Mouse (Mus musculus) MEL (cell line): ENCODE data around the gene Mfsd4a. TPM values are rescaled to one million over a fixed set of nuclear protein-coding genes. Genes with fewer than 3 reads are reported as not detected.

Experiments used
- DNase-seq: peaks from one replicate; pipeline ENCODE4 v3.0.0; 2011; ENCODE audit warnings: low read depth, low spot score
- H3K27ac ChIP-seq: 2 replicates; pipeline ENCODE4 v1.5.1; 2012; ENCODE audit warnings: low read depth, mild to moderate bottlenecking, control low read depth, low read length, moderate library complexity; ENCODE audit not compliant: control insufficient read depth
- H3K27me3 ChIP-seq, 2 experiments: fragments of 150-350 bp in 1 of 2; sonication (generic) in 1 of 2; 2 replicates each; pipeline ENCODE4 v1.6.1; 2012; ENCODE audit warnings: low read length in 2 of 2, mild to moderate bottlenecking in 2 of 2, improper control_type of control experiment in 1 of 2, moderate library complexity in 1 of 2; ENCODE audit not compliant: insufficient read depth in 2 of 2, control insufficient read depth in 1 of 2
- H3K36me3 ChIP-seq, 2 experiments: 2 replicates each; pipeline ENCODE4 v1.6.1; 2012 to 2014; ENCODE audit warnings: low read length in 2 of 2, improper control_type of control experiment in 1 of 2, inconsistent platforms in 1 of 2, mild to moderate bottlenecking in 1 of 2; ENCODE audit not compliant: insufficient read depth in 2 of 2, control insufficient read depth in 1 of 2
- H3K4me1 ChIP-seq, 2 experiments: fragments of 150-350 bp in 1 of 2; sonication (generic) in 1 of 2; 2 replicates each; pipeline ENCODE4 v1.6.1; 2012; ENCODE audit warnings: low read length in 2 of 2, improper control_type of control experiment in 1 of 2, mild to moderate bottlenecking in 1 of 2; ENCODE audit not compliant: insufficient read depth in 2 of 2, control insufficient read depth in 1 of 2
- H3K4me3 ChIP-seq, 2 experiments: fragments of 150-350 bp in 1 of 2; sonication (generic) in 1 of 2; 2 replicates each; pipeline ENCODE4 v1.5.1; 2012; ENCODE audit warnings: low read depth in 2 of 2, low read length in 2 of 2, mild to moderate bottlenecking in 2 of 2, moderate library complexity in 2 of 2, control low read depth in 1 of 2, improper control_type of control experiment in 1 of 2; ENCODE audit not compliant: control insufficient read depth in 1 of 2, insufficient read depth in 1 of 2
- H3K79me2 ChIP-seq: 2 replicates; pipeline ENCODE4 v1.6.1; 2012; ENCODE audit warnings: mild to moderate bottlenecking, low read length, moderate library complexity; ENCODE audit not compliant: control insufficient read depth, poor library complexity, insufficient read depth
- H3K9ac ChIP-seq: 2 replicates; pipeline ENCODE4 v1.6.1; 2012; ENCODE audit warnings: low read depth, mild to moderate bottlenecking, control low read depth, low read length, moderate library complexity; ENCODE audit not compliant: control insufficient read depth, poor library complexity, severe bottlenecking
- H3K9me3 ChIP-seq: fragments of 150-350 bp; sonication (generic); replicated peaks from 2 replicates; pipeline ENCODE4 v1.6.1; 2012; ENCODE audit warnings: mild to moderate bottlenecking, low read length, improper control_type of control experiment, moderate library complexity; ENCODE audit not compliant: insufficient read depth
- BHLHE40 ChIP-seq: IDR thresholded peaks from 2 replicates; pipeline ENCODE4 v1.6.1; 2012; ENCODE audit warnings: low read depth, mild to moderate bottlenecking, inconsistent platforms, low read length, improper control_type of control experiment, borderline replicate concordance
- CHD1 ChIP-seq: IDR thresholded peaks from 2 replicates; pipeline ENCODE4 v1.6.1; 2012; ENCODE audit warnings: low read depth, mild to moderate bottlenecking, inconsistent platforms, low read length, improper control_type of control experiment
- CHD2 ChIP-seq: IDR thresholded peaks from 2 replicates; pipeline ENCODE4 v1.6.1; 2011; ENCODE audit warnings: low read length, improper control_type of control experiment
- CTCF ChIP-seq, 3 experiments: IDR thresholded peaks in 2 of 3; conservative IDR thresholded peaks in 1 of 3; 2 replicates each; pipeline ENCODE4 v1.5.1; 2011 to 2012; ENCODE audit warnings: low read length in 3 of 3, low read depth in 2 of 3, mild to moderate bottlenecking in 2 of 3, improper control_type of control experiment in 1 of 3, inconsistent platforms in 1 of 3, mixed read lengths in 1 of 3, moderate library complexity in 1 of 3; ENCODE audit not compliant: control insufficient read depth in 1 of 3, insufficient read depth in 1 of 3, poor library complexity in 1 of 3, severe bottlenecking in 1 of 3
- ELF1 ChIP-seq: IDR thresholded peaks from 2 replicates; pipeline ENCODE4 v1.6.1; 2014; ENCODE audit warnings: low read depth, mild to moderate bottlenecking, inconsistent platforms, low read length, improper control_type of control experiment, moderate library complexity
- EP300 ChIP-seq, 2 experiments: IDR thresholded peaks; 2 replicates each; pipeline ENCODE4 v1.6.1; 2011; ENCODE audit warnings: improper control_type of control experiment in 2 of 2, low read length in 2 of 2, low read depth in 1 of 2, mild to moderate bottlenecking in 1 of 2
- ETS1 ChIP-seq: IDR thresholded peaks from 2 replicates; pipeline ENCODE4 v1.6.1; 2012; ENCODE audit warnings: low read depth, mild to moderate bottlenecking, inconsistent platforms, low read length, improper control_type of control experiment, moderate library complexity
- GATA1 ChIP-seq: IDR thresholded peaks from 2 replicates; pipeline ENCODE4 v1.6.1; 2011; ENCODE audit warnings: low read depth, low read length, improper control_type of control experiment
- HCFC1 ChIP-seq: IDR thresholded peaks from 2 replicates; pipeline ENCODE4 v1.6.1; 2012; ENCODE audit warnings: low read depth, mild to moderate bottlenecking, inconsistent platforms, low read length, improper control_type of control experiment, moderate library complexity
- JUND ChIP-seq: IDR thresholded peaks from 2 replicates; pipeline ENCODE4 v1.6.1; 2011; ENCODE audit warnings: low read depth, mild to moderate bottlenecking, improper control_type of control experiment, low read length
- KAT2A ChIP-seq: conservative IDR thresholded peaks from 2 replicates; pipeline ENCODE4 v1.6.1; 2012; ENCODE audit warnings: low read depth, low read length, improper control_type of control experiment, inconsistent platforms
- MAFK ChIP-seq: IDR thresholded peaks from 2 replicates; pipeline ENCODE4 v1.6.1; 2011; ENCODE audit warnings: low read depth, mild to moderate bottlenecking, low read length, improper control_type of control experiment, borderline replicate concordance
- MAX ChIP-seq: IDR thresholded peaks from 2 replicates; pipeline ENCODE4 v1.6.1; 2011; ENCODE audit warnings: low read length, improper control_type of control experiment
- MEF2A ChIP-seq: IDR thresholded peaks from 2 replicates; pipeline ENCODE4 v1.6.1; 2014; ENCODE audit warnings: low read depth, mild to moderate bottlenecking, inconsistent platforms, low read length, improper control_type of control experiment; ENCODE audit not compliant: poor library complexity, insufficient replicate concordance, severe bottlenecking; ENCODE audit errors: extremely low read depth
- MXI1 ChIP-seq: IDR thresholded peaks from 2 replicates; pipeline ENCODE4 v1.6.1; 2011; ENCODE audit warnings: mild to moderate bottlenecking, low read depth, low read length, improper control_type of control experiment
- MYB ChIP-seq: IDR thresholded peaks from 2 replicates; pipeline ENCODE4 v1.6.1; 2011; ENCODE audit warnings: mild to moderate bottlenecking, low read depth, low read length, improper control_type of control experiment
- MYC ChIP-seq: IDR thresholded peaks from 2 replicates; pipeline ENCODE4 v1.6.1; 2011; ENCODE audit warnings: low read depth, mild to moderate bottlenecking, low read length, improper control_type of control experiment, moderate library complexity
- NELFE ChIP-seq: IDR thresholded peaks from 2 replicates; pipeline ENCODE4 v1.6.1; 2011; ENCODE audit warnings: low read depth, low read length, improper control_type of control experiment
- NRF1 ChIP-seq: IDR thresholded peaks from 2 replicates; pipeline ENCODE4 v1.6.1; 2014; ENCODE audit warnings: low read depth, mild to moderate bottlenecking, inconsistent platforms, low read length, improper control_type of control experiment, moderate library complexity; ENCODE audit not compliant: poor library complexity, insufficient read depth, severe bottlenecking
- POLR2A ChIP-seq, 2 experiments: IDR thresholded peaks; 2 replicates each; pipeline ENCODE4 v1.6.1; 2011 to 2012; ENCODE audit warnings: low read length in 2 of 2, mild to moderate bottlenecking in 2 of 2, control low read depth in 1 of 2, improper control_type of control experiment in 1 of 2, low read depth in 1 of 2, moderate library complexity in 1 of 2; ENCODE audit not compliant: control insufficient read depth in 1 of 2, insufficient read depth in 1 of 2, poor library complexity in 1 of 2
- POLR2AphosphoS2 ChIP-seq: IDR thresholded peaks from 2 replicates; pipeline ENCODE4 v1.6.1; 2011; ENCODE audit warnings: low read length, improper control_type of control experiment
- RAD21 ChIP-seq: IDR thresholded peaks from 2 replicates; pipeline ENCODE4 v1.6.1; 2011; ENCODE audit warnings: mild to moderate bottlenecking, low read depth, low read length, improper control_type of control experiment
- SIN3A ChIP-seq: IDR thresholded peaks from 2 replicates; pipeline ENCODE4 v1.6.1; 2012; ENCODE audit warnings: low read length, improper control_type of control experiment, inconsistent platforms
- SMC3 ChIP-seq: IDR thresholded peaks from 2 replicates; pipeline ENCODE4 v1.6.1; 2011; ENCODE audit warnings: low read depth, low read length, improper control_type of control experiment
- TAL1 ChIP-seq: IDR thresholded peaks from 2 replicates; pipeline ENCODE4 v1.6.1; 2012; ENCODE audit warnings: mild to moderate bottlenecking, inconsistent platforms, low read length, moderate library complexity, mixed read lengths
- TBP ChIP-seq: IDR thresholded peaks from 2 replicates; pipeline ENCODE4 v1.8.0; 2011; ENCODE audit warnings: low read depth, low read length, improper control_type of control experiment
- UBTF ChIP-seq: IDR thresholded peaks from 2 replicates; pipeline ENCODE4 v1.6.1; 2012; ENCODE audit warnings: low read depth, mild to moderate bottlenecking, inconsistent platforms, low read length, improper control_type of control experiment, moderate library complexity, borderline replicate concordance; ENCODE audit not compliant: insufficient read depth
- USF1 ChIP-seq: IDR thresholded peaks from 2 replicates; pipeline ENCODE4 v1.6.1; 2014; ENCODE audit warnings: low read depth, mild to moderate bottlenecking, inconsistent platforms, low read length, improper control_type of control experiment, moderate library complexity
- USF2 ChIP-seq, 2 experiments: IDR thresholded peaks; 2 replicates each; pipeline ENCODE4 v1.6.1; 2011 to 2012; ENCODE audit warnings: improper control_type of control experiment in 2 of 2, low read length in 2 of 2, borderline replicate concordance in 1 of 2, inconsistent platforms in 1 of 2, low read depth in 1 of 2, mild to moderate bottlenecking in 1 of 2; ENCODE audit not compliant: insufficient read depth in 1 of 2
- ZC3H11A ChIP-seq: IDR thresholded peaks from 2 replicates; pipeline ENCODE4 v1.6.1; 2012; ENCODE audit warnings: low read depth, mild to moderate bottlenecking, inconsistent platforms, low read length, improper control_type of control experiment
- ZKSCAN1 ChIP-seq: IDR thresholded peaks from 2 replicates; pipeline ENCODE4 v1.6.1; 2012; ENCODE audit warnings: low read depth, mild to moderate bottlenecking, inconsistent platforms, low read length, improper control_type of control experiment, moderate library complexity
- ZNF384 ChIP-seq: IDR thresholded peaks from 2 replicates; pipeline ENCODE4 v1.6.1; 2012; ENCODE audit warnings: low read depth, mild to moderate bottlenecking, inconsistent platforms, low read length, improper control_type of control experiment
- polyA plus RNA-seq, 2 experiments: library from polyadenylated mRNA; stranded (reverse) in 1 of 2; unstranded in 1 of 2; fragments of >175 nt in 1 of 2; fragments of >200 nt in 1 of 2; gene quantifications; 2 replicates each; pipeline versions ENCODE4 v1.2.1 to v1.2.4; 2012; ENCODE audit warnings: low replicate concordance in 2 of 2, low read depth in 1 of 2; ENCODE audit not compliant: insufficient read length in 2 of 2, insufficient read depth in 1 of 2, missing spikeins in 1 of 2
- total RNA-seq: library from RNA; depleted of rRNA; stranded (reverse); fragments of 300-350 nt; gene quantifications from 2 replicates; pipeline ENCODE4 v1.2.3, GENCODE M21; 2012

Mfsd4a gene
- total and polyA plus RNA-seq, 3 experiments: 3.6 to 15.5 TPM; not detected in 1

- H3K9ac ChIP-seq: no peak overlapping the region
- no peaks in the 10 kb centered on the region for H3K27me3 ChIP-seq
- no peaks in the 10 kb centered on the region for H3K9me3 ChIP-seq
- H3K36me3 ChIP-seq: peaks cover 0 to 10% of the 10 kb centered on the region in 2 experiments; a peak in 2 of 4 replicates
- no peak overlapping the region for H3K27ac ChIP-seq
- peaks cover 4 to 15% of the 10 kb centered on the region in 2 experiments for H3K4me1 ChIP-seq
- TF ChIP-seq BHLHE40 (no peak), NELFE (no peak)
- DNase-seq: no peak
- H3K79me2 ChIP-seq: no peaks in the 10 kb centered on the region
- no peak overlapping the region for H3K4me3 ChIP-seq
Measured at GRCm38 (mm10) chr1:132051746-132052145, 16.1 kb downstream of the Mfsd4a start.

DNA sequence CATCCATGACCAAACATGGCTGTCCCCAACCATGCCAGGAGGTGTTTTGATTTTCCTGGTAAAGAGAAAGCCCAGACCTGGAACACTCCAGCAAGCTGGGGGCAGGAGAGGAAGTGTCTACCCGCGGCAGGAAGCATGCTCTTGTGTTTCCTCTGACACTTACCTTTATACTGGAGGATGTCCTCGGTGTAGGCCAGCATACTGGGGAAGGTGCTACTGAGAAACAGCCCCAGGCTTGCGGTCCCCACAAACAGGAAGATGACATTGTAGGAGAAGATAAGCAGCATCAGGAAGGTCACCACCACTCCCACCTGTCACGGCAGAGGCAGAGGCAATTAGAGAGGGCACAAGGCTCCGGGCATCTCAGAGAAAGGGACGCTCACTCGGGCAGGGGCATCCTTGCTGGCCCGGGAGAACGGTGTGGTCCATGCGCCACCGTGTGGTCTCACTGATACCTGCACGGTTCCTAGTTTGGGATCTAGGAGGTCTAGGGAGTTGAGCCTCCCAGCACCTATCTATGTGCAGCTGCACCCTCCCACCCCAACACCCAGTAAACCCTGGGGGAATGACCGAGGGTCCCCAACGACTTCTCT is 21.6 kb downstream of the Mfsd4a start:
- Histone ChIP-seq H3K9me3 (no peaks in the 10 kb centered on the region), H3K4me3 (no peak overlapping the region), H3K9ac (no peak overlapping the region), H3K4me1 (no peaks in the 10 kb centered on the region), H3K79me2 (no peaks in the 10 kb centered on the region), H3K27me3 (no peaks in the 10 kb centered on the region), H3K36me3 (no peaks in the 10 kb centered on the region), H3K27ac (no peak overlapping the region)
- DNase-seq: peak; percentile 62
- TF ChIP-seq USF2 (IDR thresholded peaks at IDR 0.05; ENCODE audit: borderline replicate concordance in 1 of 2, insufficient read depth in 1 of 2, low read depth in 1 of 2, low read length in 2 of 2) (no peak), USF1 (no peak), ZKSCAN1 (no peak), CHD1 (no peak), MAX (no peak), HCFC1 (no peak), POLR2AphosphoS2 (no peak), POLR2A (IDR thresholded peaks at IDR 0.05; ENCODE audit: control insufficient read depth in 1 of 2, insufficient read depth in 1 of 2, low read depth in 1 of 2, low read length in 2 of 2, poor library complexity in 1 of 2) (no peak), TBP (no peak), MYC (no peak), CHD2 (no peak), RAD21 (peak; percentile 79), ELF1 (no peak), MYB (no peak), NRF1 (no peak), JUND (no peak), SIN3A (peak; percentile 28; the same call in 1 of the 2 replicates), KAT2A (no peak), ZNF384 (peak; percentile 49; the same call in 1 of the 2 replicates), GATA1 (no peak), ZC3H11A (peak; percentile 77), MEF2A (no peak), MAFK (no peak), CTCF (IDR thresholded peaks at IDR 0.05 in 2 of 3, conservative IDR thresholded peaks at IDR 0.05 in 1 of 3; ENCODE audit: control insufficient read depth in 1 of 3, insufficient read depth in 1 of 3, low read depth in 2 of 3, low read length in 3 of 3, poor library complexity in 1 of 3, severe bottlenecking in 1 of 3) (peak; percentile 58 to 87 (median 85)), MXI1 (no peak), TAL1 (no peak), EP300 (IDR thresholded peaks at IDR 0.05; ENCODE audit: low read depth in 1 of 2, low read length in 2 of 2) (no peak), UBTF (no peak), ETS1 (no peak), SMC3 (peak; percentile 92)
